Mouse (Mus musculus): ENCODE data around the gene Prim1. TPM values are rescaled to one million over a fixed set of nuclear protein-coding genes. Genes with fewer than 3 reads are reported as not detected.
A peak's percentile ranks its signal among the peaks of the same experiment; 100 is the strongest.

Gene Prim1
- total RNA-seq (2015; ENCODE audit: low replicate concordance) (144 and 177 TPM in 2 replicates), total RNA-seq (2017; ENCODE audit: low replicate concordance) (110 and 170 TPM in 2 replicates)

GRCm38 (mm10) chr10:128015068-128015934, at the start of gene Prim1:
Gene Prim1, plus strand, starts transcription at chr10:128015168.
- peak; percentile 99 for ATAC-seq (replicated peaks; ENCODE audit: low FRiP score, poor library complexity, severe bottlenecking)

GRCm38 (mm10) chr10:127966506-127966905, 48.5 kb upstream of the Prim1 start:
- ATAC-seq (replicated peaks; ENCODE audit: low FRiP score, poor library complexity, severe bottlenecking) = no peak

- ATAC-seq (replicated peaks; ENCODE audit: low FRiP score, poor library complexity, severe bottlenecking) = no peak
Measured at GRCm38 (mm10) chr10:127969820-127970219, 45.1 kb upstream of the Prim1 start.

GRCm38 (mm10) chr10:127970359-127970831, 44.6 kb upstream of the Prim1 start:
- ATAC-seq (replicated peaks; ENCODE audit: low FRiP score, poor library complexity, severe bottlenecking) = no peak

GRCm38 (mm10) chr10:127971135-127971534, 43.8 kb upstream of the Prim1 start:
- no peak for ATAC-seq (replicated peaks; ENCODE audit: low FRiP score, poor library complexity, severe bottlenecking)

- no peak for ATAC-seq (replicated peaks; ENCODE audit: low FRiP score, poor library complexity, severe bottlenecking)
Measured at GRCm38 (mm10) chr10:127974062-127974461, 40.9 kb upstream of the Prim1 start.

GRCm38 (mm10) chr10:127975503-127975902, 39.5 kb upstream of the Prim1 start:
- ATAC-seq (replicated peaks; ENCODE audit: low FRiP score, poor library complexity, severe bottlenecking) = no peak

GRCm38 (mm10) chr10:127984650-127985049, 30.3 kb upstream of the Prim1 start:
- no peak for ATAC-seq (replicated peaks; ENCODE audit: low FRiP score, poor library complexity, severe bottlenecking)

- no peak for ATAC-seq (replicated peaks; ENCODE audit: low FRiP score, poor library complexity, severe bottlenecking)
Measured at GRCm38 (mm10) chr10:127985601-127986000, 29.4 kb upstream of the Prim1 start.

- no peak for ATAC-seq (replicated peaks; ENCODE audit: low FRiP score, poor library complexity, severe bottlenecking)
Measured at GRCm38 (mm10) chr10:127996690-127997089, 18.3 kb upstream of the Prim1 start.

- ATAC-seq (replicated peaks; ENCODE audit: low FRiP score, poor library complexity, severe bottlenecking) = no peak
Measured at GRCm38 (mm10) chr10:127998260-127998659, 16.7 kb upstream of the Prim1 start.

- ATAC-seq (replicated peaks; ENCODE audit: low FRiP score, poor library complexity, severe bottlenecking) = no peak
Measured at GRCm38 (mm10) chr10:128003281-128003801, 11.6 kb upstream of the Prim1 start.

GRCm38 (mm10) chr10:128004918-128005317, 10.1 kb upstream of the Prim1 start:
- ATAC-seq (replicated peaks; ENCODE audit: low FRiP score, poor library complexity, severe bottlenecking) = no peak

- ATAC-seq (replicated peaks; ENCODE audit: low FRiP score, poor library complexity, severe bottlenecking) = no peak
Measured at GRCm38 (mm10) chr10:128005479-128005878, 9.5 kb upstream of the Prim1 start.

GRCm38 (mm10) chr10:128007446-128007845, 7.5 kb upstream of the Prim1 start, which contains the start of gene Hsd17b6:
Gene Hsd17b6, minus strand, starts transcription at chr10:128007611.
- ATAC-seq (replicated peaks; ENCODE audit: low FRiP score, poor library complexity, severe bottlenecking) = no peak

GRCm38 (mm10) chr10:128008207-128008889, 6.6 kb upstream of the Prim1 start:
- ATAC-seq (replicated peaks; ENCODE audit: low FRiP score, poor library complexity, severe bottlenecking) = peak; percentile 79

- no peak for ATAC-seq (replicated peaks; ENCODE audit: low FRiP score, poor library complexity, severe bottlenecking)
Measured at GRCm38 (mm10) chr10:128009735-128010134, 5.2 kb upstream of the Prim1 start.

GRCm38 (mm10) chr10:128022196-128022595, 7.2 kb downstream of the Prim1 start:
- no peak for ATAC-seq (replicated peaks; ENCODE audit: low FRiP score, poor library complexity, severe bottlenecking)

GRCm38 (mm10) chr10:128023496-128023895, 8.5 kb downstream of the Prim1 start:
- no peak for ATAC-seq (replicated peaks; ENCODE audit: low FRiP score, poor library complexity, severe bottlenecking)

GRCm38 (mm10) chr10:128029931-128030330, 15.0 kb downstream of the Prim1 start:
- ATAC-seq (replicated peaks; ENCODE audit: low FRiP score, poor library complexity, severe bottlenecking) = no peak

Measured in erythroid progenitor cell, adult 5-6 weeks (primary cell).